Mouse (Mus musculus): ENCODE measurements around the gene Clip4.

Clip4 gene

DNA sequence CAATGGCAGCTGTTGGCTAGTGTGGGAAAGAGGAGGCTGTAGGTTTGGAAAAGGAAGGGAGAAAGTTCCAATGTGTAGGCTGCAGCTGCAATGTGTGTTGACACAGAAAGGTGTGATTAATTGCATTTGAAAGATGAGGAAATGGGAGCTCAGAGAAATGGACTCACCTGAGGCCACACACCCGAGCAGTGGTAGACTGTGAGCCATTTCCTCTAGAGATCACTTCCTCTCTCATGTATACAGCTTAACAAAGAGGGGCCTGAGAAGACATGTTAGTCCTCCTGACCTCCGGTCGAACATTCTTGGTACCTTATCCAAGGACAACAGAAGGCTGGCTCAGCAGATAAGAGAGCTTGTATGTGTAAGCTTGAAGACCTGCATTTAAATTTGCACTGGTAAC, 144.9 kb downstream of the Clip4 start:
- peaks cover 26% of the 10 kb centered on the region for H3K27me3 ChIP-seq (ENCODE audit: insufficient read depth, low read length)
- H3K4me3 ChIP-seq (replicated peaks; ENCODE audit: low read length), result no peak overlapping the region
- peaks cover 5% of the 10 kb centered on the region; the same call in 1 of the 2 replicates for H3K4me1 ChIP-seq (replicated peaks; ENCODE audit: low read depth, low read length)
- TF ChIP-seq CTCF (conservative IDR thresholded peaks at IDR 0.05; ENCODE audit: low read length) (no peak), POU5F1 (IDR thresholded peaks at IDR 0.05; ENCODE audit: borderline replicate concordance, low read length) (peak; percentile 39; the same call in 1 of the 2 replicates), NANOG (IDR thresholded peaks at IDR 0.05; ENCODE audit: borderline replicate concordance, low read length) (peak; percentile 94)
- H3K9me3 ChIP-seq (ENCODE audit: low read length), result no peaks in the 10 kb centered on the region
- H3K36me3 ChIP-seq (ENCODE audit: insufficient read depth, low read length), result no peaks in the 10 kb centered on the region

Measured in E14TG2a.4 (cell line).